Mouse (Mus musculus) ES-CJ7 (cell line): Measurements from ENCODE around the gene Tmem150c.

Experiments used
- DNase-seq: peaks from one replicate; pipeline ENCODE4 v3.0.0; 2011; ENCODE audit warnings: low read depth, low spot score

The Tmem150c gene

DNA sequence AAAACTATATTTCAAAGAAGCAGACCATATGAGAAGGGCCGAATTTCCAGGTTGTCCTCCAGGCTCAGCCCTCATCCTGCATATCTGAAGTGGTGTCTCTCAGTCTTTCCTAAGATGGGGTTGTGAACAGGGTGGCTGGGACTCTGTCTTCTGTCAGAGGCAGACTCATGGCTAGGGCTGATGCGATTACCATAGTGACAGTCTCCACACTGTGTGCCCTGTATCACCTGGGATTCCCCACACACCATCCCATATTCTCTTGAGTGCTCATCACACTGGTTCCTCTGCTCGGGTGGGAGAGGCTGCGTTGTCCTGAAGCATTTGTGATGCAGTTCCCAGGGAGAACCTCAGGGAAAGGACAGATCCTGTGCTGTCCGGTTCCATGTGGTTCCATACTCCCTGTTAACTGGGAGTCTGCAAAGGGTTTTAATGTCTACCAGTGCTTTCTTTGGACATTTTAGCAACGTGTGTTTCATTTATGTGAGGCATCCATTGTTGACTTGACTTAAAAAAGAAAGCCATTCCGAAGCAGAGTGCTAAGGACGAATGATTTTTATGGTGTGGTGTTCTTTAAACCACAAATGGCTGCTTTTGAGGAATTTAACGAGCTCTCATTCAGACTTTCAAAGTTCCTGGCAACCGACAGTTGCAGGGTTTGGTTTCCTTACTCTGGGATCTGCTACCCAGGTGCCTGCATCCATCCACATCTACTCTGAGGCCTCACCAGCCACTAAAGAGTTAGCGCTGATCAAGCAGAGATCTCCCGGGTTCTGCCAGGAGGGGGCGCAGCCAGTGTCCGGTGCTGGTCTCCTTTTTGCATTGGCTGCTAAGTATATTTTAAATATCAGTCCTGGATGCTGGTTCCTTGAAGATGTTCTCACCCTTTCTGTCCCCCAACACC lies 7.2 kb upstream of the Tmem150c start:
- peak; percentile 35 for DNase-seq

- DNase-seq = no peak
Observed at GRCm38 (mm10) chr5:100163368-100163767, 3.8 kb upstream of the Tmem150c start.

DNA sequence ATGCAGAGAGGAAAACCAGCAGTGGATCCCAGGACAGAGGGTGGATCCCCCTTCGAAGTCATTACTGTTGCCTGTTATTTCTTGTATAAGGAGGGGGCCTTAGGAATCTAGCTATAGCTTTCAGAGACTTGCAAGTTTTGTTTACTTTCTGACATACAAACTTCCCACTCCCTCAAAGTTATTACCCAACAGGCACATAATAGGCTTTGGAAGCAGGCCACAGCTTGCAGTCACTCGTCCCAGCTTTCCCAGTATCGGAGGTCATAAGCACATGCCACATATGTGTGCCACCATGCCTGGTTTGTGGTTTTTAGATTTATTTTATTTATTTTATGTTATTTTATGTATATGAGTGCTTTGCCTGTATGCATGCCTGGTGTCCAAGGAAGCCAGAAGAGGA lies 3.2 kb upstream of the Tmem150c start:
- DNase-seq = no peak

DNA sequence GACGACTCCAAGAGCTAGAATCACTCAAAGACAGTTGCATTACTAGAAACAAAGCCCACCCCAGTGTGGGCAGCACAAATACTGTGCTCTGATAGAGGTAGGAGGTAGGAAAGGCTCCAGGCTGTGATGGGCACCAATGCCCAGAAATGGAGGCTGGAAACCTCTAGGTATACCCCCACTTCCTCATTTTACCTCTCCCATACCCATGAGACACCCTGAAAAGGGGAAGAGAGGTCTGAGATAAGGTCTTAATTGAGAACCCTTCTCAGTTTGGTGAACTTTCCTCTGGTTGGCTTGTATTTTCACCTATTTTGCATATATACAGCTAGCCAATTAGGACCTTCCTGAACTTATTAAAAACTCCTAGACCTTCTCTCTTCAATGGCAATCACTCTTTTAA lies 2.4 kb upstream of the Tmem150c start:
- DNase-seq = no peak

DNA sequence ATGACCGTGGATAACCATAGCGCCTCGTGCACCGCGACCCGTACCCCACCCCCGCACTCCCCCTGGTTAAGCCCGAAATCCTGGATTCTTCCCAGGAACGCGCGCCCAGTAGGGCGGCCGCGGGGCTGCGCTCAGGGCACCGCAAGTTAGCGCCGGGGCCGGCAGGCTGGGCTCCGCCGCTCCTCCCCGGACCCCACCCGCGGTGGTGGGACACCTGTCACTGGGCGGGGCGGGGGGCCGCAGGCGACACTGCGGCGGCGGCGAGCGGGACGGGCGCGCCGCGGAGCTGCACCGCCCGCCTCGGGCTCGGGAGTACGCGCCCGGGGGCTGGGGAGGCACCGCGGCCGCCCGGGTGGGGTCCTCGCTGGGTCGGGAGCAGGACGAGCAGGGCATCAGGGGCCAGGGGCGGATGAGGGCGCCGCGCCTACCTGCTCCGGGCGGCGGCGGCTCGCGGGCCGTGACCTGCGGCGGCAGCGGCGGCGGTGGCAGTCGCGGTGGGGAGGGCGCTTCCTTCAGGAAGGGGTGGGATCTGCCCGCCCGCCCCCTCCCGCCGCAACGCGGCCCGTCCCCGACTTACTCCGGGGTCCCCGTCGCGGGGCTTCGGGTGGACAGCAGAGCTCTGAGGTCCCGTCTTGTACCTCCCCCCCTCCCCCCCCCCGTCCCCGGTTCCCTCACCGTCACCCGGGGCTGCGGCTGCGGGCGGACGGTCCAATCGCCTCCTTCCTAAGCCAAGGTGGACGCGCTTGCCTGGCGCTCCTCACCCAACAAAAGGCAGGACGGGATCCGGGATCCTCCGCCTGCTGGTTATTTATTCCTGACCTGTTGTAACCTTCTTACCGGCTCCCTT lies 594 bp downstream of the Tmem150c start:
- DNase-seq = peak; percentile 12

DNA sequence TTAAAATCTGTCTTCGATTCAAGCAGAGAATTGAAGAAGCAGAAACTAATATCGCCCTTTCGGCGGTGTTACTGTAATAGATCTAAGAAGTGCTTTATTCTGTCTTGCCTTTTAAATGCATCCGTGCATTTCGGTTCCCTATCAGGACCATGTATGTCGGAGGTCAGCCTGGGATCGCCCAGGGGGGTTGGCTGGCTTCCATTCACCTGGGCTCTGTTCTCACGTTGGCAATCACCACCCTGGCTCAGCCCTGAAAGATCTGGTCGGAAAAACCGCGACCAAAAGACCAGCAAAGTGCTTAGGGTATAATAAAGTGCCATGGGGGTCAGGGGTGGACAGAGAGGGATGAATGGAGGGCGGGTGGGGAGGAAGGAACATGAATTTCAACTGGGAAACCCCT lies 1.3 kb downstream of the Tmem150c start:
- DNase-seq = no peak

- no peak for DNase-seq
Observed at GRCm38 (mm10) chr5:100155646-100156045, 4.0 kb downstream of the Tmem150c start.

- peak; percentile 36 for DNase-seq
Observed at GRCm38 (mm10) chr5:100149967-100150366, 9.6 kb downstream of the Tmem150c start.

GRCm38 (mm10) chr5:100144836-100145235 lies 14.8 kb downstream of the Tmem150c start:
- DNase-seq = no peak

DNA sequence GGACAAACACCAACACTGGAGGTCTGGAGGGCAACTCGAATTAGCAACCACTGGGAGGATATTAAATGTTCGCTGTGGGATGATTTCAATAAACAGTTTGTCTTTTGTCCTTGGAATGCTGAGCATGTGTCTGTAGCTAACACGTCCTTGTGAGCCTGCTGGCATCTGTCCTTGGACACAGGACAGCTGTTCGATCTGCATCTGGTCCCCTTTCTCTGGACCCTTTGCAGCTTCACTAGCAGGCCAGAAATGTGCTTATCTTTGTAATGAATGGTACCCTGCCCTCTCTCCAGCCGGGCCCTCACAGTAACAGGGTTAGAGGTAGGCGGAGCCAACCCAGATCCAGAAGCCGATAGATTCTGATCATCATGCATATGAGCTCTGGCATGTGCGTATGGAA lies 32.3 kb downstream of the Tmem150c start:
- no peak for DNase-seq

GRCm38 (mm10) chr5:100125409-100126123 lies 34.0 kb downstream of the Tmem150c start:
- DNase-seq = no peak

GRCm38 (mm10) chr5:100124530-100124929 lies 35.1 kb downstream of the Tmem150c start:
- no peak for DNase-seq

DNA sequence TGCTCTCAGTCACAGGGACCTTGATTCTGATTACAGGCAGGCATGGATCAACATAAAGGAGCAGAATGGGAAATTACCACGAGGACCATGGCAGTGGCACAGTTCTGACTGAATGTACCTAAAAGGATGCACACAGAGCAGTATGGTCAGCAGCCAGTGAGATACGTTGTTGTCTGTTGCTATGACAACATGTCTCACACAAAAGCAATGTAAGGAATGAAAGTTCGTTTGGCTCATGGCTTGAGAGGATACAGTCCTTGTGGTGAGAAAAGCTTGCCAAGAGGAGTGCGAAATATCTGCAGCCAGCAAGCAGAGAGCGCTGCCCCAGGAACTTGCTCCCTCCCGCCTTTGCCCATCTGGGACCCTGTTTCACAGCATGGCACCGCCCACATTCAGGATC lies 36.3 kb downstream of the Tmem150c start:
- DNase-seq = no peak

- DNase-seq = no peak
Observed at GRCm38 (mm10) chr5:100121170-100121569, 38.4 kb downstream of the Tmem150c start.

DNA sequence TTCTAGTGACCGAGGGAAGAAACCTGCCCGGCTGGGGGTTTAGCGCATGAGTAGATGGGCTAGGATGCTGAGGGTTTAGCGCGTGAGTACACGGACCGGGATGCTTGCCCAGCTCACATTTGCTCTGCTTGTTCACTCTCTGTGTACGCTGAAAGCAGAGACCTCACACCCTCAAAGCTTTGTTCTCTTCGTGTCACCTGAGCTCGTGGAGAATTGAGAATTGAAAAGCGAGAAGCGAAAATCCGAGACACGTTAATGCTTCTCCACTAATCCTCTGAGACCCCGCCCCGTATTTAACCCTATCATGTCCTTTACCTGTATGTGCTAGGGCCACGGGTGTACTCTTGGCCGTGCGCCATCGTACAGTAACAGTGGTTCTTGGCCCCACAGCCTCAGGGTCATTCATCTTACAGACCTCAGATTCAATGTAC lies 38.9 kb downstream of the Tmem150c start:
- peak; percentile 6 for DNase-seq

DNA sequence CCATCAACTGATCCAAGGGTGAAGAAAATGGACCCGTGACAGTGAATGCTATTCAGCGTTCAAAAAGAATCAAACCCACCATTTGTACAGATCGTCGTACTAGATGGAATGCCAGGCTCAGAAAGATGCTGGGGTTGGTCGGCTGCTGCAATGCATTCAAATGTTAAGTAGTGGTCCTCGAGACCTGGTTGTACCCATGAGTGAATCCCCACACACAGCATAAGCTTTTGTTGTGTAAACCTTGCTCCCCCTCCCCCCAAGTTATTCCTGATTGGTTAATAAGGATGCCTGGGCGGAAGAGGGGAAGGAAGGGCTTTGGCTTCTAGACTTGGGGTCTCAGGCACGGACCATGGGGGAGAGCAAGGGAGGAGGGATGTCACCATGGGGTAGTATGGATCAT lies 40.3 kb downstream of the Tmem150c start:
- peak; percentile 63 for DNase-seq

DNA sequence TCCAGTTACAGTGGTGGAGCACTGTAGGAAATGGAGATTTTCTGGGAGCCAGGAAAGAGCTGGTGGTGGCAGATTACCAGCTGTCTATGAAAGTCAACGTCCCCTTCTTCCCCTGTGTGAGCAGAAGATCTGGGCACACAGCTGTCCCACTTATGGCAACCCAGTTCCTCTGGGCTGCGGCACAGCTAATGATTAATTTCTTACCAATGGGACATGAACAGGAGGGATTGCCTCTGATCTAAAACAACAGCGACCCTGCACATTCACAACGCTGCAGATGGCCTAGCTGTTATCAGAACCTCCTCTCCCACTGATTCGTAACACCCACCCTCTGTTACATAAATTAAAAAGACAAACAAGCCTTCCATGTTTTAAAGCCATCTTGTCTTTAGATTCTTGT lies 46.2 kb downstream of the Tmem150c start:
- DNase-seq = no peak

- no peak for DNase-seq
Observed at GRCm38 (mm10) chr5:100110581-100110980, 49.0 kb downstream of the Tmem150c start.

- no peak for DNase-seq
Observed at GRCm38 (mm10) chr5:100109543-100110282, 49.9 kb downstream of the Tmem150c start.

DNA sequence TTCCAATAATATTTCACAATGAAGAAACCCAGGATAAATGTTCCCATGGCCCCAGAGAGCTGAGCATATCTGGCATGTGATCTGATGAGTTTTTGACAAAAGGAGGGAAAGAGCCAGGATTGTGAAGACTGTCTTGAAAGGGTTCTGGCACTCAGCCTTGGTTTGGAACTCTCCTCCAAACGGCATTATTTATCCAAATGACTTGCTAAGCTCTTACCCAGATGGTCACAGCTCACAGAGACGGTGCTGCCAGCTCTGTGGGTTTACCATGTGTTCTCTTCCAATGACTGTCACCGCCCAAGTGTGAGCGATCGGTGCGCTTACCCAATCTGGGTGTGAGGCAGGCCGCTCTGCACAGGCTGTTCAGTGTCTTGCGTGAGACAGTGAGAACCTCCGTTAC lies 50.7 kb downstream of the Tmem150c start:
- no peak for DNase-seq

DNA sequence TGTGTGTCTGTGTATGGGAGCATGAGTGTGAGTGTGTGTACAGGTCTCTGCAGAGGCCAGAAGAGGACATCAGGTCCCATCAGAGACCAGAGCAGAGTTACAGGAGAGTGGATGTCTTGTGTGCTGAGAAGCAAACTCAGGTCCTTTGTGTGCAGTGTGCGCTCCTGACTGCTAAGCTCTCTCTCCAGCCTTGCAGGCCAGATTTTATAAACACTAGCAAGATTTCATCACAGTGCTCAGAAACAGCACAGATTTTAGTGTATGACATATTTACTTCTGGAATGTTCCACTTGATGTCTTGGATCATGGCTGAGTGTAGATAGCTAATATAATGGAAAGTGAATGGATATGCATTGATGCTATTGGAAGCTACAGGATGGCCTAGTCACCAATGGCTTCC lies 57.2 kb downstream of the Tmem150c start:
- no peak for DNase-seq
